Mouse (Mus musculus): Measurements from ENCODE around the gene Syne3. TPM values are rescaled to one million over a fixed set of nuclear protein-coding genes. Genes with fewer than 3 reads are reported as not detected.

Syne3 gene
- polyA plus RNA-seq, 1 experiment from 2014 or later = 0.21 TPM

Small RNA genes within 50 kb of the gene (microRNA-seq; reads per million reads assigned to microRNA genes)
- 1.5 reads per million for gene Mir3069

Other genes starting within 250 kb of the Syne3 start
- 1.1 and 2.1 TPM in 2 replicates for gene Clmn, start 144.7 kb downstream of the Syne3 start, polyA plus RNA-seq (2016; fragmentation: Nextera tagmentation; extraction: Ambion mirVana)
- gene Glrx5, start 22.9 kb upstream of the Syne3 start, polyA plus RNA-seq (2016; fragmentation: Nextera tagmentation; extraction: Ambion mirVana) = 253 and 312 TPM in 2 replicates
- gene Tcl1b2, start 136.2 kb upstream of the Syne3 start, polyA plus RNA-seq (2016; fragmentation: Nextera tagmentation; extraction: Ambion mirVana) = not detected in 2 replicates
- not detected in 2 replicates for gene Tcl1b1, start 149.9 kb upstream of the Syne3 start, polyA plus RNA-seq (2016; fragmentation: Nextera tagmentation; extraction: Ambion mirVana)
- not detected in 2 replicates for gene Tcl1b5, start 166.5 kb upstream of the Syne3 start, polyA plus RNA-seq (2016; fragmentation: Nextera tagmentation; extraction: Ambion mirVana)
- not detected in 2 replicates for gene Tcl1b3, start 181.2 kb upstream of the Syne3 start, polyA plus RNA-seq (2016; fragmentation: Nextera tagmentation; extraction: Ambion mirVana)
- not detected in 2 replicates for gene Tcl1b4, start 192.1 kb upstream of the Syne3 start, polyA plus RNA-seq (2016; fragmentation: Nextera tagmentation; extraction: Ambion mirVana)
- not detected in 2 replicates for gene Tcl1, start 213.0 kb upstream of the Syne3 start, polyA plus RNA-seq (2016; fragmentation: Nextera tagmentation; extraction: Ambion mirVana)